Mouse (Mus musculus) embryonic facial prominence, embryonic 12.5 days (tissue): ENCODE measurements around the gene Bnc1. TPM values are rescaled to one million over a fixed set of nuclear protein-coding genes. Genes with fewer than 3 reads are reported as not detected.

Experiments
- ATAC-seq: fragments of 200-750 bp; cut with Nextera tagmentation; 2 replicates; pipeline ENCODE4 v1.8.0; 2017; ENCODE audit not compliant: insufficient number of reproducible peaks, insufficient read depth, low FRiP score, low TSS enrichment
- H3K27ac ChIP-seq: fragments of 300-500 bp; sonication (generic); 2 replicates; pipeline ENCODE4 v1.5.1; 2016; ENCODE audit warnings: mild to moderate bottlenecking
- H3K27me3 ChIP-seq: fragments of 300-500 bp; sonication (generic); 2 replicates; pipeline ENCODE4 v1.6.1; 2016; ENCODE audit warnings: mild to moderate bottlenecking, moderate library complexity
- H3K36me3 ChIP-seq: fragments of 300-500 bp; sonication (generic); 2 replicates; pipeline ENCODE4 v1.6.1; 2016; ENCODE audit warnings: mild to moderate bottlenecking
- H3K4me1 ChIP-seq: fragments of 300-500 bp; sonication (generic); 2 replicates; pipeline ENCODE4 v1.6.1; 2016
- H3K4me2 ChIP-seq: fragments of 300-500 bp; sonication (generic); replicated peaks from 2 replicates; pipeline ENCODE4 v1.6.1; 2016; ENCODE audit warnings: mild to moderate bottlenecking, moderate library complexity
- H3K4me3 ChIP-seq: fragments of 300-500 bp; sonication (generic); 2 replicates; pipeline ENCODE4 v1.5.1; 2016; ENCODE audit warnings: mild to moderate bottlenecking
- H3K9ac ChIP-seq: fragments of 300-500 bp; sonication (generic); 2 replicates; pipeline ENCODE4 v1.6.1; 2016; ENCODE audit warnings: mild to moderate bottlenecking, moderate library complexity
- H3K9me3 ChIP-seq: fragments of 300-500 bp; sonication (generic); 2 replicates; pipeline ENCODE4 v1.6.1; 2016; ENCODE audit warnings: mild to moderate bottlenecking, moderate library complexity
- WGBS: fragments of 180-500 bp; shearing (Covaris S2); methylation state at CpG from one replicate; pipeline ENCODE4 v1.1.7; 2016; 5-methylcytosine and 5-hydroxymethylcytosine counted together
- polyA plus RNA-seq: library from polyadenylated mRNA; unstranded; fragments of >200 nt; fragmentation: Nextera tagmentation; extraction: Ambion mirVana; gene quantifications from 2 replicates; pipeline ENCODE4 v1.2.1, GENCODE M21; 2016

Gene Bnc1
- polyA plus RNA-seq: 4.5 and 5.2 TPM in 2 replicates

DNA sequence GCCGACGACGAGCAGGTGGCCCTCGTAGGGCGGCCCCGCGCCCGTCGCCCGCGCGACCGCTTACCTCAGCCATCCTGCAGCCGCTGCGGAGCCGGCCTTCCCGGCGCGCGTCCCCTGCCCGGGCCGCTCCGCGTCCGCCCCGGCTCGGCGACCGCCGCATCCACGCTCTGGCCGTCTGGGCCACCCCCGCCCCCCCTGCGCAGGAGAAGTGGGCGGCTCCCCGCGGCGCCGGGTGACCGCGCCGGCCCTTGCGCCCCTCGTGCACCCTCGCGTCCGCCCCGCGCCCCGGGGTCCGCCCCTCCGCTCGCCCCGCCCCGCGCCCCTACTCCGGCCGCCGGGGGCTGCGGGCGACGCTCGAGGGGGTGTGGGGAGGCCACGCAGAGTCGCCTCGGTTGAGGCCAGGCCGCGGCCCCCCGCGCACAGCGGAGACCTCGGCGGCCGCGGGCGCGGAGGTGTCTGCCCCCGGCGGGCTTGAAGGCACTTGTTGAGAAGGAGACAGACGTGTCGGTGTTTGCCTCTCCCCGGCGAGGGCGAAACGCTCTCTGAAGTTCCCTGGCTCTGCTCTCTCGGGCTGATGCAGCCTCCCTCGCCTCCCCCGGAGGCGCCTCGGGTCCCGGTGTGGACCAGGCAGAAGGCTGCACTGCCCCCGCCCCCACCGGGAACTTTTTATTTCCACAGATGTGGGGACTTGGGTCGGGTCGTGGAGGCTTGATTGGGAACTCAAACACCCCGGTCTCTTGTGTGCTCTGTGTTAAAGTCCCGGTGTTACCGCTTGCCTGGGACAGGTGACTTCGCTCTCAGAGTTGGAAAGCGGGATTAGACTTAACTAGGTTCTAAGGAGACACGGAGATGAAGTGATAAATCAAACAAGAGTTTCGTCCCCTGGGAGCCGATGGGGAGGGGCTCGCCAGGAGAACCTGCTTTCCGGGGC, at the start of gene Bnc1:
Bnc1 (minus strand) TSS at position 162 of the 931 bp plus-strand sequence.
- 1% methylated on average over 91 of the region's 105 CpGs for whole genome bisulfite sequencing
- Histone ChIP-seq H3K36me3 (no peaks in the 10 kb centered on the region), H3K9ac (peak within 1 kb of the TSS; percentile 67), H3K9me3 (no peaks in the 10 kb centered on the region), H3K4me3 (peak within 1 kb of the TSS; percentile 59), H3K27me3 (peaks cover 77% of the 10 kb centered on the region), H3K27ac (peak within 1 kb of the TSS; percentile 64; the same call in 1 of the 2 replicates), H3K4me2 (peak within 1 kb of the TSS; percentile 97), H3K4me1 (peaks cover 28% of the 10 kb centered on the region; the same call in 1 of the 2 replicates)
- peak; percentile 62; the same call in 1 of the 2 replicates for ATAC-seq

DNA sequence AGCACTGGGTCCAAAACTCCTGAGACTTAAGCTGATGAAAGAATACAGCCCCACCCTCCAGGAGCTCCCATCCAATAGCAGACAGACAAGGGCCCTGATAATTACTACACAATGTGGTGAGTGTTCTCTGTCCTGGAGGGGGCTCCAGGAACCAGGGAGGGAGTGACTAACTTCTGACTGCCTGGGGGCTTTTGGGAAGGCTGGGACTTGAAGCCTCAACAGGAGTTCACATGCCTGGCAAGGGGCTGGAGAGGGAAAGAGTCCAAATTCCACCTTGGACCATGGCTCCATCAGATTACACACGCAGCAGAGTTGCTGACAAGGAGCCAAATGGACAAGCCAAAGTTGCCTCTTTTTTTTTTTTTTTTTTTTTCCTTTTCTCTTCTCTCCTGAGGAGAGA, 41.3 kb upstream of the Bnc1 start:
- Histone ChIP-seq H3K4me2 (no peak overlapping the region), H3K27me3 (no peaks in the 10 kb centered on the region), H3K27ac (no peak overlapping the region), H3K4me3 (no peak overlapping the region), H3K36me3 (no peaks in the 10 kb centered on the region), H3K9me3 (no peaks in the 10 kb centered on the region), H3K4me1 (peaks cover 7% of the 10 kb centered on the region), H3K9ac (no peak overlapping the region)
- no peak for ATAC-seq
- WGBS: 13% methylated on average over 1 of the region's 1 CpGs

DNA sequence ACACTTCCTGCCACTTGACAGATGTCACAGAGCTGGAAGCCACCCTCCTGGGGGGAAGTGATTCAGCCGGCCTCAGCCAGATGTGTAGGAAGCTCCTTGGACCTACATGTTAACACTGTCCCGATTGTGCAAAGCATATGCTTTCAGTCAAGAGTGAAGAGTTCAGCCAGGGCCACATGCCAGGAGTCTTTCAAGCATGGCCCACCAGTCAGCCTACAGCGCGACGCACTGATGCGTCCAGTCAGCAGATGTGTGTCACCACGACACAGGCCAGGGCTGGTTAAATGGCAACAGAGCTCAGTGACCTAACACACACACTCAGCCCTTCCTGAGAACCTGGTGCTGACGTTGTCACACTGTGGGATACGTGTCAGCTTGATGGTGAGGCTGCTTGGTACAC, 37.6 kb upstream of the Bnc1 start:
- Histone ChIP-seq H3K36me3 (no peaks in the 10 kb centered on the region), H3K27ac (no peak overlapping the region), H3K27me3 (no peaks in the 10 kb centered on the region), H3K4me3 (no peak overlapping the region), H3K9me3 (no peaks in the 10 kb centered on the region), H3K4me1 (peaks cover 7% of the 10 kb centered on the region), H3K4me2 (no peak overlapping the region), H3K9ac (no peak overlapping the region)
- 19% methylated on average over 9 of the region's 9 CpGs for WGBS
- peak; percentile 69; the same call in 1 of the 2 replicates for ATAC-seq

DNA sequence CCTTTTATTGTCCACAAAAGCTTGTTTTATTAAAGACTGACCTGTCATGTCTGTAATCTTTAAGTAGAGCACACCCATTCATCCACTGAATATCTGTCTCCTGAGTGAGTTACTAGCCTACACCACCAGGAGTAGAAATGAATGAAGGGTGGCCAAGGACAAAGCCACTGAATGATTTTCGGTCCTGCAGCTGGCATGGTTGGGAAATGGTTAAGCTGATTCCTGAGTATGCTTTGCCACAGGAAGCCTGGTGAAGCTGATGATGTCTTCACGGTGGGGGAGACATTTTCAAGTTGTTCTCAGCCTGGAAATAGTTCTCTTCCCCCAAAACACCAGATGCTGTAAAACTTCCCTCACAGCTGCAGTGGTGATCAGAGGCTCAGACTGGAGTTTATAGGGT, 33.7 kb upstream of the Bnc1 start:
- WGBS: 60% methylated on average over 2 of the region's 2 CpGs
- H3K4me2 ChIP-seq: no peak overlapping the region
- no peaks in the 10 kb centered on the region for H3K36me3 ChIP-seq
- no peaks in the 10 kb centered on the region for H3K9me3 ChIP-seq
- peaks cover 7% of the 10 kb centered on the region for H3K4me1 ChIP-seq
- ATAC-seq: no peak
- H3K27me3 ChIP-seq: no peaks in the 10 kb centered on the region
- no peak overlapping the region for H3K4me3 ChIP-seq
- no peak overlapping the region for H3K27ac ChIP-seq
- H3K9ac ChIP-seq: no peak overlapping the region

DNA sequence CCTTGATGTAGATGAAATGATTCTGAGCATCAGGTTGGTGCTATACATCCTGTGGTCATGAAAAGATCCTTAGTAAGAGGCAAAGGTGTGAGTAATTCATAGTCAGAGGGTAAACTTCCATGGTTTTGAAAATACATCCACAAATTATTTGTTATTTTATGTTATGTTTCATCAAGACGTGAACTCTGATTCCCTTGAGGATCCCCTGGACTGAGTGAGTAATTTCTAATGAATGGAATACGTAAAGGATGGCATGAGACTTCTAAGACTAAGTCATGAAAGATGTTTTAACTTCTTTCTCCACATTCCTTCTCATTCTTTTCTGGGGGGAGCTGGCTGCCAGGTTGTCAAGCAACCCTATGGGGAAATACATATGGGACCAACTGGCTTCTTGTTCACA, 31.6 kb upstream of the Bnc1 start:
- Histone ChIP-seq H3K9ac (no peak overlapping the region), H3K9me3 (no peaks in the 10 kb centered on the region), H3K27ac (no peak overlapping the region), H3K4me3 (no peak overlapping the region), H3K4me1 (no peaks in the 10 kb centered on the region), H3K36me3 (no peaks in the 10 kb centered on the region), H3K27me3 (no peaks in the 10 kb centered on the region), H3K4me2 (no peak overlapping the region)
- WGBS: 83% methylated on average over 2 of the region's 2 CpGs
- ATAC-seq: no peak

DNA sequence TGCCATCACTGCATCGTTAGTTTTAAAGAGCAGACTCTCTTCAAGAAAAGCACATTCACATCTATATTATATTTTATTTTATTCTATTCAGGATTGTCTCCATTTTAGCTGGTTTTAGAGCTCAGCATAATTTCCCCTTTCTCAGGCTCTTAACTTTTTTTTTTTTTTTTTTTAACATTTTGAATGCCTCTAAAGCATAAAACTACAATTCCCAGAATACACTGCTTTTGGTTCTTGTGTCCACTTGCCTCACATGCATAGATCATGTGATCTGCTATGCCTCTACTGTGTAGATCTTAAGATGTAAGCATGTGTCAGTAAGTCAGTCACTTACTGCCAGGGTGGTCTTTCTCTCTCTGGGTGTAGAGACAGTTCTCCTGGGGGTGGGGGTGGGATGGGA, 30.3 kb upstream of the Bnc1 start:
- no peaks in the 10 kb centered on the region for H3K9me3 ChIP-seq
- no peaks in the 10 kb centered on the region for H3K36me3 ChIP-seq
- ATAC-seq: no peak
- no peak overlapping the region for H3K9ac ChIP-seq
- WGBS: 86% methylated on average over 1 of the region's 1 CpGs
- peaks cover 2% of the 10 kb centered on the region for H3K4me1 ChIP-seq
- no peak overlapping the region for H3K4me3 ChIP-seq
- H3K27me3 ChIP-seq: 0 out of 2 replicates have a peak, but pooled peaks cover 5% of the 10 kb centered on the region
- no peak overlapping the region for H3K27ac ChIP-seq
- H3K4me2 ChIP-seq: no peak overlapping the region

DNA sequence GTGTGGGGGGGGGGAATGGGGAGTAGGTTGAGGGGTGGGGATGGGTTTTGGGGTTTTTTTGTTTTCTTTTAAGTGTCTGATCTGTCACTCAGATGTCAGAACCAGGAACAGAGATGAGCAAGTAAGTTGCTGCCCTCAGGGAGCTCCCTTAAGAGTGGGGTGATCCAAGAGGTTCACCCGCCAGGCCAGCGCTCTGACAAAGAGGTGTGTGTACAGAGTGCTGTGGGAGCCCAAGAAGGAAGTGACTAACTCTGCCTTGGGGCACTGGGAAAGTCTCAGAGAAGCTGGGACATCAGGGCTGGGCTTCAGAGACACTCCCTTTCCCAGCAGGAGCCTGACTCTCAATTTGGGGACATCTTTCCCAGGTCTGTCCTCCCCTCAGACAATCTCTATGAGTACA, 25.9 kb upstream of the Bnc1 start:
- ATAC-seq: no peak
- Histone ChIP-seq H3K9ac (no peak overlapping the region), H3K4me2 (no peak overlapping the region), H3K9me3 (no peaks in the 10 kb centered on the region), H3K27me3 (peaks cover 19% of the 10 kb centered on the region; the same call in 1 of the 2 replicates), H3K4me3 (no peak overlapping the region), H3K36me3 (no peaks in the 10 kb centered on the region), H3K27ac (no peak overlapping the region), H3K4me1 (peaks cover 14% of the 10 kb centered on the region)
- WGBS: 86% methylated on average over 2 of the region's 2 CpGs

DNA sequence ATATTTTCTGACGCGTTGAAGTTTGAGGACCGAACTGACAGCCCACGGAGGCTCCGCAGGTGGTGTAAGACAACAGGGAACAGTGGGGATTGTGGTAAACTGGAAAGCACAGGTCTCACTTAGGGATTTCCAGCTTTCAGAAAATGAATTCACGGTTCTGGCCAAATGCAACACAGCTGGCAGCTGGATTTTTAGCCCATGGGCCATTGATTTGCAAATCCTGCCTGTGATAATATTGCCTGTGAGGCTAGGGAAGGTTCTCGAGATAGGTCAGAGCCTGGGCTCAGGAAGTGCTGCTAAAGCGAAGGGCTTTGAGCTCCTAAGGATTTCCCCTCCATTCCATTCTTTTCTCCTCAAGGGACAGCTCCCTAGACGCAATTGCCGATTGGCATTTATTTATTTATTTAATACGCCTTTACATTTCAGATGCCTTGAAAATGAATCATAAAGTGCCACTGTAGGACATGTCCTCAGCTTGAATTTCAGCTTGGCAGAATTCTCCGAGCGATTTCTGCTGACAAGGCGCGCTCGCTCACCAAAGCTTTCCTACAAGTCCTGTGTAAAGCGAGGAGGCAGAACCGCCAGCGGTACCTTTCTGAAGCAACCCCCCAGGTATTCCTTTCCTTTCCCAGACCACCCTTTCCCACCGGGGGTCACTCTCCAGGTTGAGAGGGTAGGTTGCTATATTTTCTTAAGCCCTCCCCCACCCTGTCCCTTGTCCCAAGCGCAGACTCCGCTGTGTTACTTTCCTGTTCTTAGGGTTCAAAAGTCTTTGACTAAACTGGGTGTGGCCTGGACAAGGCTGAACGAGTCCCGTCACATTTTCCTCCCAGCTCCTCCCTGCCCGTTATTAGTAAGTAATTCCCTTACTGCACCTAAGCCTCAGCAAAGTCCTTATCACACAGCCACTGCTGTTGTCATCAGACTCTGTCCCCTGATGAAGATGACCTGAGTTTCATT, 24.9 kb upstream of the Bnc1 start:
- peaks cover 19% of the 10 kb centered on the region; the same call in 1 of the 2 replicates for H3K27me3 ChIP-seq
- no peak; the same call in 1 of the 2 replicates for ATAC-seq
- 0 out of 2 replicates have a peak overlapping the region, but pooled peaks have one; percentile 4 for H3K9ac ChIP-seq
- H3K36me3 ChIP-seq: no peaks in the 10 kb centered on the region
- 4% methylated on average over 25 of the region's 25 CpGs for WGBS
- peak overlapping the region; percentile 19 for H3K4me3 ChIP-seq
- peak overlapping the region; percentile 45 for H3K4me2 ChIP-seq
- H3K4me1 ChIP-seq: peaks cover 20% of the 10 kb centered on the region
- H3K9me3 ChIP-seq: no peaks in the 10 kb centered on the region
- no peak overlapping the region for H3K27ac ChIP-seq

DNA sequence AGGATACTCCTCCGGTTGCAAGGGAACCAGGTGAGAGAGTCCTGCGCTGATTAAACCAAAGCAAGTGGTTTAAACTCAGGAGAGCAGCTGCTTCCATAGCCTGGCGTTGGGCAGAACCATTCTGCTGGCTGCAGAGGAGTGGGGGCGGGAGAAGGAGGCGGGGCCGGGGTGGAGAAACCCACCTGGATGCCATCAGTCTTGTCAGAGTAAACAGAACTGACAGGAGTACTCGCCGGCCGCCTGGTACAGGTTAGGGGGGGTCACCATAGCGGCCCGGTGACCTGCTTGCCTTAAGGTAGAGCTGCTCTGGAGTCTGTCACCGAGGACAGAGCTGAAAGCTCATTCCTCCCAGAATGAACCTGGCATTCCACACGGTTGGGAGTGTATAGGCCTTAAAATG, 20.4 kb upstream of the Bnc1 start:
- Histone ChIP-seq H3K9me3 (no peaks in the 10 kb centered on the region), H3K4me1 (peaks cover 22% of the 10 kb centered on the region), H3K4me3 (no peak overlapping the region), H3K27ac (peak overlapping the region; percentile 54), H3K27me3 (peaks cover 15% of the 10 kb centered on the region; the same call in 1 of the 2 replicates), H3K9ac (no peak overlapping the region), H3K4me2 (no peak overlapping the region), H3K36me3 (no peaks in the 10 kb centered on the region)
- ATAC-seq: peak; percentile 59; the same call in 1 of the 2 replicates
- 8% methylated on average over 13 of the region's 13 CpGs for WGBS

DNA sequence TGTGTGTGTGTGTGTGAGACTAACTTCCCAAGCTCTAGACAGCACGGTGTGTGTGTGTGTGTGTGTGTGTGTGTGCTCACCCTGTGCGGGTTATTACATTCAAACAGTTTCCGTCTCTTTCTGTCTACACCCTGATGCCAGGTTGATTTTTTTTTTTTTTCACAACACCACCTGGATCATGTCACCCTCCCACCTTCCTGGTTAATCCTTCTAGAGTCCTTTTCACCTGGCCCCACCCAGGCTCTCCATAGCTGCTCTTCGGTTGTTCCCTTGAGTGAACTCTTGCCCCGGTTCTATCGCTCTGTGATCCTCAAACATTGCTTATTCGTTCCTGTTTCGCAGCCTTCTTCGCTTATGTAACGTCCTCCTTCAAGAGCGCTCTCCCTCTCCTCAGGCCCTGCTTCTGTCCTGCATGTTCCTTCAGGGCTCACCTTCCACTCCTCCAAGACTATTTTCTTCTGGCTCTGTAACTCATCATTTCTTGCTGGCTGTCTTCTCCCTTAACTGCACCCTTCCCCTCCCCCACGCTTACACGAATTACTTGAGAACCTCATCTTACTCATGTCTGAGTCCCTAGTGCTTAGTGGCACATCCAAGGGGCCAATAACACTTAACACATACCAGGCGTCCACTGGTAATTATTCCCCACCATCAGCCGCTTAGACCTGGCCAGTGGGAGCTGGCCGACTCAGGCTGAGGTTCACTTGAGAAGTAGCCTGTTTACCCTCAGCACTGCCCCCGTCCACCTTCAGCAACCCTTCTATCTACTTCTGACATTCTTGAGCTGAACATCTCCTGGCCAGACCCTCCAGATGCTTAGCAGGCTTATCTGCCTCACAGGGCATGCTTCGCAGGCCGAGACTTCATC, 19.7 kb upstream of the Bnc1 start:
- Histone ChIP-seq H3K4me2 (0 out of 2 replicates have a peak overlapping the region, but pooled peaks have one; percentile 9), H3K9me3 (no peaks in the 10 kb centered on the region), H3K36me3 (no peaks in the 10 kb centered on the region), H3K9ac (no peak overlapping the region), H3K27ac (peak overlapping the region; percentile 54), H3K4me1 (peaks cover 15% of the 10 kb centered on the region), H3K27me3 (peaks cover 12% of the 10 kb centered on the region; the same call in 1 of the 2 replicates), H3K4me3 (no peak overlapping the region)
- WGBS: 43% methylated on average over 18 of the region's 19 CpGs
- no peak for ATAC-seq
